Mouse (Mus musculus) forebrain, embryonic 11.5 days (tissue): ENCODE measurements around the gene Ptma. TPM values are rescaled to one million over a fixed set of nuclear protein-coding genes. Genes with fewer than 3 reads are reported as not detected.

Source experiments
- ATAC-seq: fragments of 200-750 bp; cut with Nextera tagmentation; replicated peaks from 2 replicates; pipeline ENCODE4 v1.8.0; 2017; ENCODE audit warnings: moderate TSS enrichment; ENCODE audit not compliant: low FRiP score
- DNase-seq: peaks from one replicate; pipeline ENCODE4 v3.0.0-alpha.2; 2017; ENCODE audit warnings: low spot score
- H3K27ac ChIP-seq: fragments of 300-500 bp; sonication (generic); 2 replicates; pipeline ENCODE4 v1.5.1; 2014; ENCODE audit warnings: low read depth, low read length
- H3K27me3 ChIP-seq: fragments of 300-500 bp; sonication (generic); 2 replicates; pipeline ENCODE4 v1.6.1; 2014; ENCODE audit warnings: mild to moderate bottlenecking, low read length, mixed read lengths; ENCODE audit not compliant: control insufficient read depth, insufficient read depth
- H3K36me3 ChIP-seq: fragments of 300-500 bp; sonication (generic); 2 replicates; pipeline ENCODE4 v1.6.1; 2014; ENCODE audit warnings: mild to moderate bottlenecking, low read length, moderate library complexity, mixed read lengths; ENCODE audit not compliant: control insufficient read depth, insufficient read depth
- H3K4me1 ChIP-seq: fragments of 300-500 bp; sonication (generic); replicated peaks from 2 replicates; pipeline ENCODE4 v1.6.1; 2014; ENCODE audit warnings: low read length, mixed read lengths; ENCODE audit not compliant: control insufficient read depth, insufficient read depth
- H3K4me2 ChIP-seq: fragments of 300-500 bp; sonication (generic); 2 replicates; pipeline ENCODE4 v1.6.1; 2014; ENCODE audit warnings: low read depth, mild to moderate bottlenecking, low read length, moderate library complexity, mixed read lengths; ENCODE audit not compliant: severe bottlenecking
- H3K4me3 ChIP-seq: fragments of 300-500 bp; sonication (generic); 2 replicates; pipeline ENCODE4 v1.5.1; 2014; ENCODE audit warnings: low read depth, low read length
- H3K9ac ChIP-seq: fragments of 300-500 bp; sonication (generic); 2 replicates; pipeline ENCODE4 v1.6.1; 2014; ENCODE audit warnings: low read length
- H3K9me3 ChIP-seq: fragments of 300-500 bp; sonication (generic); 2 replicates; pipeline ENCODE4 v1.6.1; 2016; ENCODE audit warnings: low read length, mixed read lengths; ENCODE audit not compliant: control insufficient read depth
- WGBS: fragments of 180-500 bp; shearing (Covaris S2); extraction: QIAGEN DNeasy Blood & Tissue Kit; methylation state at CpG from one replicate; pipeline ENCODE4 v1.1.7; 2014; 5-methylcytosine and 5-hydroxymethylcytosine counted together
- polyA plus RNA-seq: library from polyadenylated mRNA; unstranded; fragments of >200 nt; fragmentation: Nextera tagmentation; extraction: Ambion mirVana; gene quantifications from 2 replicates; pipeline ENCODE4 v1.2.1, GENCODE M21; 2014

The Ptma gene
- polyA plus RNA-seq, 1 experiment from 2014 or later: 3,412 TPM

- 90% methylated on average over 3 of the region's 3 CpGs for WGBS
- no peak for DNase-seq
- H3K4me1 ChIP-seq: no peaks in the 10 kb centered on the region
- no peaks in the 10 kb centered on the region for H3K27me3 ChIP-seq
- H3K9ac ChIP-seq: no peak overlapping the region
- ATAC-seq: no peak
- H3K9me3 ChIP-seq: no peaks in the 10 kb centered on the region
- no peaks in the 10 kb centered on the region; the same call in 1 of the 2 replicates for H3K36me3 ChIP-seq
- H3K4me3 ChIP-seq: no peak overlapping the region
- H3K4me2 ChIP-seq: no peak overlapping the region
- no peak overlapping the region for H3K27ac ChIP-seq
These were observed 32.7 kb downstream of the Ptma start for GRCm38 (mm10) chr1:86559232-86559631.

- DNase-seq (no peak), ATAC-seq (no peak)
- no peak overlapping the region for H3K4me2 ChIP-seq
- no peaks in the 10 kb centered on the region; the same call in 1 of the 2 replicates for H3K36me3 ChIP-seq
- H3K9ac ChIP-seq: no peak overlapping the region
- no peaks in the 10 kb centered on the region for H3K4me1 ChIP-seq
- no peaks in the 10 kb centered on the region for H3K27me3 ChIP-seq
- H3K27ac ChIP-seq: no peak overlapping the region
- no peak overlapping the region for H3K4me3 ChIP-seq
- WGBS: 84% methylated on average over 2 of the region's 2 CpGs
- no peaks in the 10 kb centered on the region for H3K9me3 ChIP-seq
These were observed 36.1 kb downstream of the Ptma start for GRCm38 (mm10) chr1:86562663-86563062.

- Histone ChIP-seq H3K9me3 (no peaks in the 10 kb centered on the region), H3K4me2 (no peak overlapping the region), H3K4me1 (no peaks in the 10 kb centered on the region), H3K27me3 (no peaks in the 10 kb centered on the region), H3K4me3 (no peak overlapping the region), H3K9ac (no peak overlapping the region), H3K36me3 (no peaks in the 10 kb centered on the region; the same call in 1 of the 2 replicates), H3K27ac (no peak overlapping the region)
- WGBS: 81% methylated on average over 2 of the region's 2 CpGs
- DNase-seq (no peak), ATAC-seq (no peak)
These were observed 41.9 kb downstream of the Ptma start for GRCm38 (mm10) chr1:86568409-86568808.

- DNase-seq (no peak), ATAC-seq (no peak)
- Histone ChIP-seq H3K4me3 (no peak overlapping the region), H3K4me1 (no peaks in the 10 kb centered on the region), H3K27me3 (no peaks in the 10 kb centered on the region), H3K9me3 (no peaks in the 10 kb centered on the region), H3K27ac (no peak overlapping the region), H3K36me3 (no peaks in the 10 kb centered on the region), H3K9ac (no peak overlapping the region), H3K4me2 (no peak overlapping the region)
- WGBS: 88% methylated on average over 2 of the region's 2 CpGs
These were observed 42.9 kb downstream of the Ptma start for GRCm38 (mm10) chr1:86569292-86569860.

- Histone ChIP-seq H3K27ac (no peak overlapping the region), H3K4me1 (no peaks in the 10 kb centered on the region), H3K4me2 (no peak overlapping the region), H3K36me3 (no peaks in the 10 kb centered on the region; the same call in 1 of the 2 replicates), H3K9ac (no peak overlapping the region), H3K4me3 (no peak overlapping the region), H3K27me3 (no peaks in the 10 kb centered on the region), H3K9me3 (no peaks in the 10 kb centered on the region)
- WGBS: 93% methylated on average over 2 of the region's 2 CpGs
- ATAC-seq (no peak), DNase-seq (no peak)
These were observed 44.9 kb downstream of the Ptma start for GRCm38 (mm10) chr1:86571381-86571780.

- no peaks in the 10 kb centered on the region for H3K9me3 ChIP-seq
- no peak overlapping the region for H3K4me3 ChIP-seq
- H3K9ac ChIP-seq: no peak overlapping the region
- no peak overlapping the region for H3K4me2 ChIP-seq
- ATAC-seq (no peak), DNase-seq (no peak)
- WGBS: 91% methylated on average over 4 of the region's 4 CpGs
- H3K27ac ChIP-seq: no peak overlapping the region
- H3K36me3 ChIP-seq: no peaks in the 10 kb centered on the region; the same call in 1 of the 2 replicates
- no peaks in the 10 kb centered on the region for H3K27me3 ChIP-seq
- no peaks in the 10 kb centered on the region for H3K4me1 ChIP-seq
These were observed 45.4 kb downstream of the Ptma start for GRCm38 (mm10) chr1:86571941-86572340.

Other genes starting within 250 kb of the Ptma start
- 3.7 and 3.9 TPM in 2 replicates for gene B3gnt7, start 223.9 kb upstream of the Ptma start, polyA plus RNA-seq
- 410 and 411 TPM in 2 replicates for gene Ncl, start 167.3 kb upstream of the Ptma start, polyA plus RNA-seq
- 0.72 TPM in 1 of 2 replicates, not detected in the other for gene Nmur1, start 100.5 kb upstream of the Ptma start, polyA plus RNA-seq
- not detected in 2 replicates for gene Tex44, start 100.4 kb upstream of the Ptma start, polyA plus RNA-seq
- gene Pde6d, start 55.9 kb downstream of the Ptma start, polyA plus RNA-seq: 81.0 and 88.0 TPM in 2 replicates
- gene Cops7b, start 56.2 kb downstream of the Ptma start, polyA plus RNA-seq: 57.1 and 62.3 TPM in 2 replicates
- 0.79 and 0.98 TPM in 2 replicates for gene Nppc, start 143.8 kb downstream of the Ptma start, polyA plus RNA-seq
- gene Dis3l2, start 177.1 kb downstream of the Ptma start, polyA plus RNA-seq: 40.5 and 40.6 TPM in 2 replicates